Comparison of ENCODE assay signal across 8 mouse cellular contexts in genomic region chr8:70869601-70870041, GRCm38 (mm10). TPM values are rescaled to one million over a fixed set of nuclear protein-coding genes. Genes with fewer than 3 reads are reported as not detected.
DNase-seq lines count a peak whose midpoint lies in the region; ATAC-seq and TF ChIP-seq lines count a peak whose summit lies in the region.

No protein-coding gene starts in this region.

- WGBS in intestine, embryonic 15.5 days: 44% methylated on average over 16 of the region's 16 CpGs
- 51% methylated on average over 16 of the region's 16 CpGs for WGBS in midbrain, embryonic 10.5 days

- no peak overlapping the region for H3K4me2 ChIP-seq in intestine, embryonic 15.5 days (replicated peaks)

- H3K4me1 ChIP-seq in intestine, embryonic 15.5 days (replicated peaks): peaks cover 34% of the 10 kb centered on the region
- H3K4me1 ChIP-seq in midbrain, embryonic 10.5 days: peaks cover 71% of the 10 kb centered on the region

- H3K27ac ChIP-seq in gastrocnemius, adult 2 months: no peak overlapping the region
- no peak overlapping the region for H3K27ac ChIP-seq in intestine, embryonic 15.5 days
- H3K27ac ChIP-seq in midbrain, embryonic 10.5 days (replicated peaks): peak overlapping the region; percentile 75

- H3K9ac ChIP-seq in intestine, embryonic 15.5 days: no peak overlapping the region

- H3K9me3 ChIP-seq in intestine, embryonic 15.5 days: no peaks in the 10 kb centered on the region
- H3K9me3 ChIP-seq in midbrain, embryonic 10.5 days (replicated peaks): no peaks in the 10 kb centered on the region

- peak; percentile 89 for DNase-seq in CD4-positive, CD25-positive, alpha-beta regulatory T cell, adult 2 months (ENCODE audit: low read depth, low spot score)
- peak; percentile 82 for DNase-seq in gastrocnemius, adult 2 months
- peak; percentile 81 to 85 for DNase-seq in left cerebral cortex, postnatal 25 days (ENCODE audit: low spot score in 2 of 2)
- DNase-seq in midbrain, embryonic 10.5 days (ENCODE audit: low spot score): peak; percentile 75
- DNase-seq in right cerebral cortex, postnatal 4 days: peak; percentile 72

- no peaks in the 10 kb centered on the region for H3K36me3 ChIP-seq in intestine, embryonic 15.5 days
- H3K36me3 ChIP-seq in midbrain, embryonic 10.5 days: peaks cover 18% of the 10 kb centered on the region

- no peak for ATAC-seq in CD4-positive, CD25-positive, alpha-beta regulatory T cell, adult 4 months
- ATAC-seq in common myeloid progenitor, adult 5-6 weeks (replicated peaks; ENCODE audit: low read depth, poor library complexity, severe bottlenecking): peak; percentile 40
- peak; percentile 14; the same call in 1 of the 2 replicates for ATAC-seq in intestine, embryonic 15.5 days

- H3K27me3 ChIP-seq in intestine, embryonic 15.5 days (replicated peaks): no peaks in the 10 kb centered on the region
- peaks cover 8% of the 10 kb centered on the region for H3K27me3 ChIP-seq in midbrain, embryonic 10.5 days (ENCODE audit: low read depth, poor library complexity, severe bottlenecking)

- peak; percentile 95 for TF ChIP-seq CTCF in gastrocnemius, adult 2 months (IDR thresholded peaks at IDR 0.05)

- intact Hi-C loops in gastrocnemius, adult 2 months (cut with DNase I): loop anchor here (1.0 to 2.0 kb wide), 2 partner anchors 25 to 49 kb away; no protein-coding TSS in a partner anchor
- intact Hi-C loops in left cerebral cortex, postnatal 25 days (cut with DNase I): loop anchor here (1.0 kb wide), 1 partner anchor 25 kb away; no protein-coding TSS in a partner anchor

- H3K4me3 ChIP-seq in gastrocnemius, adult 2 months: no peak overlapping the region
- no peak overlapping the region for H3K4me3 ChIP-seq in intestine, embryonic 15.5 days (replicated peaks)
- H3K4me3 ChIP-seq in midbrain, embryonic 10.5 days: peak overlapping the region; percentile 41

RNA-seq across cellular contexts. Expression of gene Ccdc124, which starts 4.1 kb away (rescaled TPM):
- 10 to 100 TPM; 61.0 to 62.7 TPM for polyA plus RNA-seq in CD4-positive, CD25-positive, alpha-beta regulatory T cell, adult 4 months (2017; shearing (Covaris generic))
- total RNA-seq in common myeloid progenitor, adult 5-6 weeks (2017): 28.6 and 40.6 TPM in 2 replicates
- total RNA-seq in gastrocnemius, adult 2 months (2021): 10 to 100 TPM; 65.6 to 73.1 TPM
- polyA plus RNA-seq in intestine, embryonic 15.5 days (2015; fragmentation: Nextera tagmentation; extraction: Ambion mirVana): 89.4 and 90.7 TPM in 2 replicates
- 10 to 100 TPM; 88.0 to 95.9 TPM for total RNA-seq in left cerebral cortex, postnatal 25 days (2021)
- polyA plus RNA-seq in midbrain, embryonic 10.5 days (2016; fragmentation: Nextera tagmentation; extraction: Ambion mirVana): 180 and 183 TPM in 2 replicates

RNA-seq across cellular contexts. Expression of gene Kcnn1, which starts 6.6 kb away (rescaled TPM):
- polyA plus RNA-seq in CD4-positive, CD25-positive, alpha-beta regulatory T cell, adult 4 months (2017; shearing (Covaris generic)): not detected
- total RNA-seq in common myeloid progenitor, adult 5-6 weeks (2017): 0.18 and 1.3 TPM in 2 replicates
- 10 to 100 TPM; 18.1 to 21.5 TPM for total RNA-seq in gastrocnemius, adult 2 months (2021)
- 2.0 TPM in 2 replicates for polyA plus RNA-seq in intestine, embryonic 15.5 days (2015; fragmentation: Nextera tagmentation; extraction: Ambion mirVana)
- total RNA-seq in left cerebral cortex, postnatal 25 days (2021): 10 to 100 TPM; 19.1 to 20.9 TPM
- polyA plus RNA-seq in midbrain, embryonic 10.5 days (2016; fragmentation: Nextera tagmentation; extraction: Ambion mirVana): 9.1 and 13.4 TPM in 2 replicates

RNA-seq across cellular contexts. Expression of gene Slc5a5, which starts 22.9 kb away (rescaled TPM):
- not detected for polyA plus RNA-seq in CD4-positive, CD25-positive, alpha-beta regulatory T cell, adult 4 months (2017; shearing (Covaris generic))
- total RNA-seq in common myeloid progenitor, adult 5-6 weeks (2017): 0.10 and 0.14 TPM in 2 replicates
- not detected for total RNA-seq in gastrocnemius, adult 2 months (2021)
- 0.34 and 0.40 TPM in 2 replicates for polyA plus RNA-seq in intestine, embryonic 15.5 days (2015; fragmentation: Nextera tagmentation; extraction: Ambion mirVana)
- total RNA-seq in left cerebral cortex, postnatal 25 days (2021): 10 to 100 TPM in 1 of 2 experiments, 1 to 10 TPM in 1; 8.2 to 10.9 TPM
- polyA plus RNA-seq in midbrain, embryonic 10.5 days (2016; fragmentation: Nextera tagmentation; extraction: Ambion mirVana): 0.42 and 0.63 TPM in 2 replicates

RNA-seq across cellular contexts. Expression of gene Rpl18a, which starts 27.6 kb away (rescaled TPM):
- polyA plus RNA-seq in CD4-positive, CD25-positive, alpha-beta regulatory T cell, adult 4 months (2017; shearing (Covaris generic)): over 10,000 TPM in 1 of 2 experiments, 1,000 to 10,000 TPM in 1; 9,999 to 11,110 TPM
- total RNA-seq in common myeloid progenitor, adult 5-6 weeks (2017): 2,479 and 2,482 TPM in 2 replicates
- total RNA-seq in gastrocnemius, adult 2 months (2021): 1,000 to 10,000 TPM in 1 of 2 experiments, 100 to 1,000 TPM in 1; 932 to 1,039 TPM
- 4,170 and 4,400 TPM in 2 replicates for polyA plus RNA-seq in intestine, embryonic 15.5 days (2015; fragmentation: Nextera tagmentation; extraction: Ambion mirVana)
- 100 to 1,000 TPM; 550 to 570 TPM for total RNA-seq in left cerebral cortex, postnatal 25 days (2021)
- polyA plus RNA-seq in midbrain, embryonic 10.5 days (2016; fragmentation: Nextera tagmentation; extraction: Ambion mirVana): 3,389 and 3,784 TPM in 2 replicates

RNA-seq across cellular contexts. Expression of gene Arrdc2, which starts 30.1 kb away (rescaled TPM):
- 1 to 10 TPM; 3.4 to 3.7 TPM for polyA plus RNA-seq in CD4-positive, CD25-positive, alpha-beta regulatory T cell, adult 4 months (2017; shearing (Covaris generic))
- 7.3 and 19.9 TPM in 2 replicates for total RNA-seq in common myeloid progenitor, adult 5-6 weeks (2017)
- total RNA-seq in gastrocnemius, adult 2 months (2021): 100 to 1,000 TPM in 1 of 2 experiments, 10 to 100 TPM in 1; 66.5 to 182 TPM
- polyA plus RNA-seq in intestine, embryonic 15.5 days (2015; fragmentation: Nextera tagmentation; extraction: Ambion mirVana): 7.5 TPM in 2 replicates
- 10 to 100 TPM in 1 of 2 experiments, 1 to 10 TPM in 1; 9.5 to 12.2 TPM for total RNA-seq in left cerebral cortex, postnatal 25 days (2021)
- 5.2 and 7.3 TPM in 2 replicates for polyA plus RNA-seq in midbrain, embryonic 10.5 days (2016; fragmentation: Nextera tagmentation; extraction: Ambion mirVana)
